Mouse (Mus musculus): Measurements from ENCODE around the gene Asb11.

DNA sequence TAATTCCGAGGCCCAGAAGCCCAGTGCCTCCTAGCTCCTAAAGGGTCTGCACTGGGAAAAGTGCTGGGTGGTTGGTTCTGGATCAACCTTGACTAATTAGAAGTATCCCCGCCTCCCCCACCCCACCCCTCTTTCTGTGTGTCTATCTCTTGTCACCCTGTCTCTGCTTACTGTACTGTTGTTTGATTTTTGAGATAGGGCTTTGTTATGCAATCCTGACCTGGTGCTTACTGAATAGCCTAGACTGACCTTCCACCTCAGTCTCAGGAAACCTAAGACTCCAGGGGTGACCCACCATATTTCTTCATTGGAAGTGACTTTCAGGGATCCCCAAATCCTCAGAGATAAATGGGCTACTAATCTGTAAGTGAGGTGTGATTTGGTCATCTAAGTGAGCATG, 65.5 kb downstream of the Asb11 start:
- TF ChIP-seq CTCF (IDR thresholded peaks at IDR 0.05; ENCODE audit: control insufficient read depth, insufficient read depth, insufficient replicate concordance, low read depth, low read length), result no peak
- TF ChIP-seq POLR2A (IDR thresholded peaks at IDR 0.05; ENCODE audit: control insufficient read depth, low read depth, low read length), result no peak

All from testis, adult 2 months (tissue).